Mouse (Mus musculus): ENCODE results near the gene Tbc1d16. TPM values are rescaled to one million over a fixed set of nuclear protein-coding genes. Genes with fewer than 3 reads are reported as not detected.

Gene Tbc1d16
- polyA plus RNA-seq, 2 experiments: 16.3 to 29.2 TPM

GRCm38 (mm10) chr11:119190498-119190897, 37.8 kb downstream of the Tbc1d16 start:
- peaks cover 30% of the 10 kb centered on the region for H3K4me1 ChIP-seq (ENCODE audit: control insufficient read depth, insufficient read depth, low read length)
- WGBS: 28% methylated on average over 10 of the region's 11 CpGs
- ATAC-seq (ENCODE audit: low FRiP score, low read depth): peak; percentile 76
- no peak for TF ChIP-seq POLR2A (IDR thresholded peaks at IDR 0.05; ENCODE audit: borderline replicate concordance, extremely low read depth, insufficient read depth, insufficient read length)
- H3K27me3 ChIP-seq (ENCODE audit: control insufficient read depth, insufficient read depth, low read length): no peaks in the 10 kb centered on the region
- no peak overlapping the region for H3K27ac ChIP-seq (replicated peaks; ENCODE audit: low read depth, low read length)
- H3K4me3 ChIP-seq (replicated peaks; ENCODE audit: low read length): no peak overlapping the region
- peak; percentile 76 for DNase-seq (ENCODE audit: low spot score)
- no peaks in the 10 kb centered on the region for H3K9me3 ChIP-seq (ENCODE audit: control insufficient read depth, low read length)
- peaks cover 3% of the 10 kb centered on the region; the same call in 1 of the 2 replicates for H3K36me3 ChIP-seq (ENCODE audit: control insufficient read depth, insufficient read depth, low read length)
- no peak overlapping the region; the same call in 1 of the 2 replicates for H3K9ac ChIP-seq (ENCODE audit: low read depth, low read length, severe bottlenecking)
- no peak overlapping the region for H3K4me2 ChIP-seq (replicated peaks; ENCODE audit: low read depth, low read length, severe bottlenecking)

DNA sequence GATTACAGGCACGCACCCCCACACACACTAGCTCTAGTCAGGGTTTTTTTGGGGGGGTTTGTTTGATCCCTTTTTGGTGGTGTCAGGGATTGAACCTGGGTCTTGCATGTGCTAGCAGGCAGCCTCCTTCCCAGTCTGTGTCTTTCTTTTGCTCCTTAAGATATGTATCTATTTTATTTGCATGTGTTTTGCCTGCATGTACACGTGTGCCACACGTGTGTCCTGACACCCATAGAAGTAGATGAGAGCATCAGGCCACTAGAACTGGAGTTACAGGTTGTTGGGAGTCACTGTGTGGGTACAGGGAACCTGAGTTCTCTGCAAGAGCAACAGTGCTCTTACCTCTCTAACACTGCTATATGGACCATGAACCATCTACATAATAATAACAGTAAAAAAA, 39.0 kb downstream of the Tbc1d16 start:
- H3K27me3 ChIP-seq (ENCODE audit: control insufficient read depth, insufficient read depth, low read length): no peaks in the 10 kb centered on the region
- no peak for TF ChIP-seq POLR2A (IDR thresholded peaks at IDR 0.05; ENCODE audit: borderline replicate concordance, extremely low read depth, insufficient read depth, insufficient read length)
- H3K9ac ChIP-seq (ENCODE audit: low read depth, low read length, severe bottlenecking): no peak overlapping the region
- 62% methylated on average over 3 of the region's 3 CpGs for WGBS
- H3K27ac ChIP-seq (replicated peaks; ENCODE audit: low read depth, low read length): no peak overlapping the region
- ATAC-seq (ENCODE audit: low FRiP score, low read depth) (no peak), DNase-seq (ENCODE audit: low spot score) (no peak)
- H3K4me2 ChIP-seq (replicated peaks; ENCODE audit: low read depth, low read length, severe bottlenecking): no peak overlapping the region
- no peak overlapping the region for H3K4me3 ChIP-seq (replicated peaks; ENCODE audit: low read length)
- no peaks in the 10 kb centered on the region for H3K9me3 ChIP-seq (ENCODE audit: control insufficient read depth, low read length)
- peaks cover 30% of the 10 kb centered on the region for H3K4me1 ChIP-seq (ENCODE audit: control insufficient read depth, insufficient read depth, low read length)
- peaks cover 3% of the 10 kb centered on the region; the same call in 1 of the 2 replicates for H3K36me3 ChIP-seq (ENCODE audit: control insufficient read depth, insufficient read depth, low read length)

DNA sequence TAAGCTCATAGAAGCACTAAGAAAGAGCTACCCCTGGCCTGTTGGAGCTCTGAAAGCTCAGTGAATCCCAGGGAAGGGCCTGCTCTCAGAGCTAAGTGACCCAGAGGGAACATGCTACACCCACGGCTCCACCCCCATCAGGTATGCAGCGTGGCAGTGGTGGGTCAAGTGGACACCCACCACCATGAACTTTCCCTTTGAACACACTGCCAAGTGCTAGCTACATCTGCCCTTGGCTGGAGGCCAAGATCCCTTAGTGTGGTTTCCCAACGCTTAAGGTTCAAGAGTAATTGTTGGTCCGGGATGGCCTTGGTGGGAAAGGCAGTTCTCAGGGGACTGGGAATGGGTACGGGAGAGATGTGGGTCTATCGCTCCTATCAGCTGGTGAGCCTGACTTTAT, 39.9 kb downstream of the Tbc1d16 start:
- H3K4me2 ChIP-seq (replicated peaks; ENCODE audit: low read depth, low read length, severe bottlenecking): no peak overlapping the region
- no peaks in the 10 kb centered on the region for H3K27me3 ChIP-seq (ENCODE audit: control insufficient read depth, insufficient read depth, low read length)
- 38% methylated on average over 6 of the region's 6 CpGs for WGBS
- no peak overlapping the region for H3K27ac ChIP-seq (replicated peaks; ENCODE audit: low read depth, low read length)
- TF ChIP-seq POLR2A (IDR thresholded peaks at IDR 0.05; ENCODE audit: borderline replicate concordance, extremely low read depth, insufficient read depth, insufficient read length): no peak
- DNase-seq (ENCODE audit: low spot score) (peak; percentile 40), ATAC-seq (ENCODE audit: low FRiP score, low read depth) (no peak)
- no peak overlapping the region for H3K4me3 ChIP-seq (replicated peaks; ENCODE audit: low read length)
- no peaks in the 10 kb centered on the region for H3K9me3 ChIP-seq (ENCODE audit: control insufficient read depth, low read length)
- H3K4me1 ChIP-seq (ENCODE audit: control insufficient read depth, insufficient read depth, low read length): peaks cover 28% of the 10 kb centered on the region
- no peak overlapping the region for H3K9ac ChIP-seq (ENCODE audit: low read depth, low read length, severe bottlenecking)
- H3K36me3 ChIP-seq (ENCODE audit: control insufficient read depth, insufficient read depth, low read length): peaks cover 3% of the 10 kb centered on the region; the same call in 1 of the 2 replicates

DNA sequence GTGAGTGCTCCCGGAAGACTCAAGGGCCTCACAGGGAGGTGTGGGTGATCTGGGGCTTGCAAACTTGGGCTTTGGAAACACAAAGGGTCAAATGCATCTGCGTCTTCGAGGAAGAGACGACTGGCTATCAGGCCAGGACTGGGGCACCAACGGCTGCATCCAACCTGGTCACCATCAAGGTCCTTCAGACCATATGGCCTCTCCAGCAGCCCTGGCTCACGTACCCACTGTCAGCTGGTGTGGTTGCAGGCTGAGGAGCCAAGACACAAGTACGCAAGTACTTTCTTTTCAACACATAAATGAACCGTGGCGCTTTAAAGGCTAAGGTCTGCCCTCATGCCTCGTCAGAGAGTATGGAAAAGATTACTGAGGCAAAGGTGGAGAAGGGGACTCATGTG, 40.5 kb downstream of the Tbc1d16 start:
- H3K27me3 ChIP-seq (ENCODE audit: control insufficient read depth, insufficient read depth, low read length): no peaks in the 10 kb centered on the region
- DNase-seq (ENCODE audit: low spot score): no peak
- H3K36me3 ChIP-seq (ENCODE audit: control insufficient read depth, insufficient read depth, low read length): peaks cover 3% of the 10 kb centered on the region; the same call in 1 of the 2 replicates
- TF ChIP-seq POLR2A (IDR thresholded peaks at IDR 0.05; ENCODE audit: borderline replicate concordance, extremely low read depth, insufficient read depth, insufficient read length): no peak
- no peak overlapping the region for H3K27ac ChIP-seq (replicated peaks; ENCODE audit: low read depth, low read length)
- H3K9me3 ChIP-seq (ENCODE audit: control insufficient read depth, low read length): no peaks in the 10 kb centered on the region
- H3K4me1 ChIP-seq (ENCODE audit: control insufficient read depth, insufficient read depth, low read length): peaks cover 28% of the 10 kb centered on the region
- WGBS: 47% methylated on average over 10 of the region's 10 CpGs
- no peak overlapping the region for H3K4me2 ChIP-seq (replicated peaks; ENCODE audit: low read depth, low read length, severe bottlenecking)
- no peak for ATAC-seq (ENCODE audit: low FRiP score, low read depth)
- no peak overlapping the region for H3K4me3 ChIP-seq (replicated peaks; ENCODE audit: low read length)
- no peak overlapping the region for H3K9ac ChIP-seq (ENCODE audit: low read depth, low read length, severe bottlenecking)

- H3K4me2 ChIP-seq (replicated peaks; ENCODE audit: low read depth, low read length, severe bottlenecking): no peak overlapping the region
These were observed 41.1 kb downstream of the Tbc1d16 start for GRCm38 (mm10) chr11:119186989-119187799.

More at GRCm38 (mm10) chr11:119186989-119187799, 41.1 kb downstream of the Tbc1d16 start:
- Histone ChIP-seq H3K36me3 (ENCODE audit: control insufficient read depth, insufficient read depth, low read length) (peaks cover 3% of the 10 kb centered on the region; the same call in 1 of the 2 replicates), H3K4me3 (replicated peaks; ENCODE audit: low read length) (no peak overlapping the region), H3K4me1 (ENCODE audit: control insufficient read depth, insufficient read depth, low read length) (peaks cover 28% of the 10 kb centered on the region), H3K27ac (replicated peaks; ENCODE audit: low read depth, low read length) (no peak overlapping the region), H3K9me3 (ENCODE audit: control insufficient read depth, low read length) (no peaks in the 10 kb centered on the region), H3K27me3 (ENCODE audit: control insufficient read depth, insufficient read depth, low read length) (no peaks in the 10 kb centered on the region), H3K9ac (ENCODE audit: low read depth, low read length, severe bottlenecking) (no peak overlapping the region)
- no peak for TF ChIP-seq POLR2A (IDR thresholded peaks at IDR 0.05; ENCODE audit: borderline replicate concordance, extremely low read depth, insufficient read depth, insufficient read length)
- DNase-seq (ENCODE audit: low spot score) (peak; percentile 78), ATAC-seq (ENCODE audit: low FRiP score, low read depth) (peak; percentile 56; the same call in 1 of the 2 replicates)
- WGBS: 48% methylated on average over 25 of the region's 25 CpGs

Measured in limb, embryonic 14.5 days (tissue).